Mouse (Mus musculus) heart, postnatal 0 days (tissue): ENCODE results near the gene Rbm33. TPM values are rescaled to one million over a fixed set of nuclear protein-coding genes. Genes with fewer than 3 reads are reported as not detected.

ENCODE experiments used
- ATAC-seq: fragments of 200-750 bp; cut with Nextera tagmentation; 2 replicates; pipeline ENCODE4 v1.8.0; 2017; ENCODE audit warnings: low read depth, moderate number of reproducible peaks, moderate library complexity; ENCODE audit not compliant: insufficient read depth
- DNase-seq: peaks from one replicate; pipeline ENCODE4 v3.0.0-alpha.2; 2016; ENCODE audit warnings: low spot score
- H3K27ac ChIP-seq: fragments of 300-500 bp; sonication (generic); 2 replicates; pipeline ENCODE4 v1.5.1; 2014; ENCODE audit warnings: low read depth, mild to moderate bottlenecking
- H3K27me3 ChIP-seq: fragments of 300-500 bp; sonication (generic); 2 replicates; pipeline ENCODE4 v1.6.1; 2014; ENCODE audit warnings: low read length, mixed read lengths; ENCODE audit not compliant: control insufficient read depth, insufficient read depth
- H3K36me3 ChIP-seq: fragments of 300-500 bp; sonication (generic); replicated peaks from 2 replicates; pipeline ENCODE4 v1.6.1; 2014; ENCODE audit warnings: low read length, mixed read lengths; ENCODE audit not compliant: control insufficient read depth, insufficient read depth
- H3K4me1 ChIP-seq: fragments of 300-500 bp; sonication (generic); 2 replicates; pipeline ENCODE4 v1.6.1; 2014; ENCODE audit warnings: antibody characterized with exemption; ENCODE audit not compliant: control insufficient read depth, insufficient read depth
- H3K4me2 ChIP-seq: fragments of 300-500 bp; sonication (generic); 2 replicates; pipeline ENCODE4 v1.6.1; 2014; ENCODE audit warnings: low read depth, mild to moderate bottlenecking, low read length, moderate library complexity
- H3K4me3 ChIP-seq: fragments of 300-500 bp; sonication (generic); 2 replicates; pipeline ENCODE4 v1.5.1; 2014; ENCODE audit warnings: low read depth, low read length
- H3K9ac ChIP-seq: fragments of 300-500 bp; sonication (generic); replicated peaks from 2 replicates; pipeline ENCODE4 v1.6.1; 2014; ENCODE audit warnings: low read depth, low read length, mixed read lengths
- H3K9me3 ChIP-seq: fragments of 300-500 bp; sonication (generic); replicated peaks from 2 replicates; pipeline ENCODE4 v1.6.1; 2016; ENCODE audit warnings: low read length; ENCODE audit not compliant: control insufficient read depth
- CTCF ChIP-seq: IDR thresholded peaks from 2 replicates; pipeline ENCODE4 v1.5.1; 2016; ENCODE audit warnings: antibody characterized with exemption, control low read depth, low read depth
- EP300 ChIP-seq: IDR thresholded peaks from 2 replicates; pipeline ENCODE4 v1.6.1; 2016; ENCODE audit warnings: antibody characterized with exemption, low read depth
- WGBS: fragments of 180-500 bp; shearing (Covaris S2); extraction: QIAGEN DNeasy Blood & Tissue Kit; methylation state at CpG from one replicate; pipeline ENCODE4 v1.1.7; 2014; 5-methylcytosine and 5-hydroxymethylcytosine counted together
- polyA plus RNA-seq: library from polyadenylated mRNA; unstranded; fragments of >200 nt; fragmentation: Nextera tagmentation; extraction: Ambion mirVana; gene quantifications from 2 replicates; pipeline ENCODE4 v1.2.1, GENCODE M21; 2015
- total RNA-seq: library from RNA; depleted of rRNA; stranded (reverse); fragments of >200 nt; gene quantifications from 2 replicates; pipeline ENCODE4 v1.2.3, GENCODE M21; 2014; ENCODE audit warnings: low replicate concordance; rRNA removed

Gene Rbm33
- total and polyA plus RNA-seq, 2 experiments from 2014 or later: 6.6 to 17.1 TPM

DNA sequence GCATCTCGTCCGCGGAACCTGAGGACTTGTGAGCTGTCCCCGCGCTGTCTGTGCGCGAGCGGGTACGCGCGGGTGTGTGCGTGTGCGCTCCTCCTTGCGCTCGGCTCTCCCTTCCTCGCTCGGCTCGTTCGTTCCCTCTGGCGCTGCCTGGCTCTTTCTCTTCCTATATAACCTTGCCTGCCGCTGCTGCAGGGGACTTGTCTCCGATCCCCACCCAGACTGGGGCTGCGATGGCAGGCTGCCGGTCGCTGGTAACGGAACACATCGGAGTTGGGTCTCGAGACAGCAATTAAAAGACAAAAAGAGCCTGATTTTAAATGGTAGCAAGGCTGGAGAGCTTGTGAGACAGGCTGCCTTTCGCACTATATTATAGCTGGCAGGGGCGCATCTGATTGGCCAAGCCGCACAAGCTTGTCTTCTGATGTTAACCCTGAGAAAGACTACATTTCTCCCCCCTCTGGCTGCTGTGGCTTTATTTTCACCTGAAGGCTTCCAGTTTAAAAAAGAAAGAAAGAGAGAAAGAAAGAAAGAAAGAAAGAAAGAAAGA lies 149.9 kb downstream of the Rbm33 start, which contains the start of gene Shh:
Gene Shh (minus strand): TSS at position 497 of the 547 bp plus-strand sequence.
- no peak for ATAC-seq
- Histone ChIP-seq H3K9me3 (no peaks in the 10 kb centered on the region), H3K4me1 (no peaks in the 10 kb centered on the region), H3K36me3 (no peaks in the 10 kb centered on the region), H3K9ac (no peak within 1 kb of the TSS), H3K27me3 (peaks cover 90% of the 10 kb centered on the region), H3K4me2 (peak within 1 kb of the TSS; percentile 38), H3K27ac (no peak within 1 kb of the TSS), H3K4me3 (peak within 1 kb of the TSS; percentile 27)
- 2% methylated on average over 31 of the region's 31 CpGs for WGBS
- TF ChIP-seq CTCF (no peak), EP300 (no peak)
- DNase-seq: no peak

Other genes starting within 250 kb of the Rbm33 start
- 49.9 and 57.2 TPM in 2 replicates for gene Insig1, start 245.8 kb upstream of the Rbm33 start, total RNA-seq
- 20.9 and 22.6 TPM in 2 replicates for gene Insig1, start 245.8 kb upstream of the Rbm33 start, polyA plus RNA-seq
- not detected in 2 replicates for gene En2, start 151.4 kb upstream of the Rbm33 start, total RNA-seq
- gene En2, start 151.4 kb upstream of the Rbm33 start, polyA plus RNA-seq: not detected in 2 replicates
- gene Cnpy1, start 71.3 kb upstream of the Rbm33 start, total RNA-seq: 0.62 TPM in 1 of 2 replicates, not detected in the other
- not detected in 2 replicates for gene Cnpy1, start 71.3 kb upstream of the Rbm33 start, polyA plus RNA-seq
- 0.38 TPM in 1 of 2 replicates, not detected in the other for gene Shh, start 150.1 kb downstream of the Rbm33 start, total RNA-seq
- gene Shh, start 150.1 kb downstream of the Rbm33 start, polyA plus RNA-seq: not detected in 2 replicates